Mouse (Mus musculus): ENCODE measurements around the gene Cnr2. TPM values are rescaled to one million over a fixed set of nuclear protein-coding genes. Genes with fewer than 3 reads are reported as not detected.

Cnr2 gene
- polyA plus RNA-seq, 1 experiment from 2014 or later: 0.08 TPM

GRCm38 (mm10) chr4:135913433-135913832 is 18.2 kb downstream of the Cnr2 start:
- WGBS: 80% methylated on average over 4 of the region's 4 CpGs
- Histone ChIP-seq H3K27ac (replicated peaks) (no peak overlapping the region), H3K36me3 (no peaks in the 10 kb centered on the region), H3K4me3 (no peak overlapping the region), H3K27me3 (no peaks in the 10 kb centered on the region), H3K9me3 (no peaks in the 10 kb centered on the region), H3K4me2 (replicated peaks) (no peak overlapping the region), H3K9ac (replicated peaks) (no peak overlapping the region), H3K4me1 (no peaks in the 10 kb centered on the region)
- ATAC-seq (replicated peaks): no peak

- Histone ChIP-seq H3K27ac (replicated peaks) (no peak overlapping the region), H3K36me3 (peaks cover 5% of the 10 kb centered on the region; the same call in 1 of the 2 replicates), H3K4me1 (peaks cover 10% of the 10 kb centered on the region), H3K9me3 (no peaks in the 10 kb centered on the region), H3K27me3 (no peaks in the 10 kb centered on the region), H3K4me2 (replicated peaks) (no peak overlapping the region), H3K9ac (replicated peaks) (no peak overlapping the region), H3K4me3 (no peak overlapping the region)
- no peak for ATAC-seq (replicated peaks)
- WGBS: 94% methylated on average over 13 of the region's 13 CpGs
Measured at GRCm38 (mm10) chr4:135918635-135919279, 23.6 kb downstream of the Cnr2 start.

GRCm38 (mm10) chr4:135919280-135919639 is 24.1 kb downstream of the Cnr2 start:
- 92% methylated on average over 3 of the region's 3 CpGs for WGBS
- Histone ChIP-seq H3K4me2 (replicated peaks) (no peak overlapping the region), H3K9ac (replicated peaks) (no peak overlapping the region), H3K9me3 (no peaks in the 10 kb centered on the region), H3K4me3 (no peak overlapping the region), H3K4me1 (peaks cover 10% of the 10 kb centered on the region), H3K36me3 (peaks cover 5% of the 10 kb centered on the region; the same call in 1 of the 2 replicates), H3K27ac (replicated peaks) (no peak overlapping the region), H3K27me3 (no peaks in the 10 kb centered on the region)
- no peak for ATAC-seq (replicated peaks)

GRCm38 (mm10) chr4:135920304-135921241 is 25.4 kb downstream of the Cnr2 start, which contains the start of gene Fuca1:
Gene Fuca1, plus strand, starts transcription at chr4:135920735.
- H3K9ac ChIP-seq (replicated peaks): peak within 1 kb of the TSS; percentile 85
- peaks cover 6% of the 10 kb centered on the region; the same call in 1 of the 2 replicates for H3K36me3 ChIP-seq
- no peaks in the 10 kb centered on the region for H3K9me3 ChIP-seq
- peak; percentile 99 for ATAC-seq (replicated peaks)
- peak within 1 kb of the TSS; percentile 90 for H3K4me2 ChIP-seq (replicated peaks)
- H3K4me1 ChIP-seq: peaks cover 10% of the 10 kb centered on the region
- 2% methylated on average over 60 of the region's 60 CpGs for WGBS
- peak within 1 kb of the TSS; percentile 91 for H3K4me3 ChIP-seq
- peak within 1 kb of the TSS; percentile 86 for H3K27ac ChIP-seq (replicated peaks)
- H3K27me3 ChIP-seq: no peaks in the 10 kb centered on the region

- peak overlapping the region; percentile 90 for H3K4me2 ChIP-seq (replicated peaks)
- peaks cover 10% of the 10 kb centered on the region for H3K4me1 ChIP-seq
- peak overlapping the region; percentile 86 for H3K27ac ChIP-seq (replicated peaks)
- peak overlapping the region; percentile 85 for H3K9ac ChIP-seq (replicated peaks)
- 6% methylated on average over 26 of the region's 26 CpGs for WGBS
- H3K9me3 ChIP-seq: no peaks in the 10 kb centered on the region
- H3K4me3 ChIP-seq: peak overlapping the region; percentile 91
- peaks cover 11% of the 10 kb centered on the region; the same call in 1 of the 2 replicates for H3K36me3 ChIP-seq
- ATAC-seq (replicated peaks): no peak
- no peaks in the 10 kb centered on the region for H3K27me3 ChIP-seq
Measured at GRCm38 (mm10) chr4:135921257-135922120, 26.3 kb downstream of the Cnr2 start.

GRCm38 (mm10) chr4:135922190-135922589 is 27.0 kb downstream of the Cnr2 start:
- WGBS: 78% methylated on average over 1 of the region's 1 CpGs
- H3K9ac ChIP-seq (replicated peaks): no peak overlapping the region

DNA sequence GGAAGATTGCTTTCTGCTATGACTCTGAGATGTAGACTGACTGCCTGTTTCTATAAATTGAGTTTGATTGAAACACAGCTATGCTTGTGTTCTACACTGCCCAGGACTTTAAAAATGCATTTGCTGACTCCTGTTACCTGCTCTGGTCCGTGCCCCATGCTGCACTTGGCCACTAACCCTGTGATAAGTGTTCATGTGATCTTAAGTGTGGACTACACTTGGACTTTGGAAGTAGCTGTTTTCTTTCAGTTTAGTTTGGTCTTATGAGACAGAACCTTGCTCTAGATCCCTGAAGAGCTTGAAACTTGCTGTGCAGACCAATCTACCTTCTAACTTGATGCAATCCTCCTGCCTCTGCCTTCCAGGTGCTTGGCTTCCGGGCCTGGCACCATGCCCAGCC is 29.2 kb downstream of the Cnr2 start:
- Histone ChIP-seq H3K9ac (replicated peaks) (no peak overlapping the region), H3K36me3 (peaks cover 17% of the 10 kb centered on the region; the same call in 1 of the 2 replicates), H3K4me2 (replicated peaks) (no peak overlapping the region), H3K27me3 (no peaks in the 10 kb centered on the region), H3K9me3 (no peaks in the 10 kb centered on the region), H3K4me3 (no peak overlapping the region), H3K4me1 (peaks cover 10% of the 10 kb centered on the region), H3K27ac (replicated peaks) (no peak overlapping the region)
- ATAC-seq (replicated peaks): no peak
- whole genome bisulfite sequencing: 93% methylated on average over 2 of the region's 2 CpGs

More at GRCm38 (mm10) chr4:135922190-135922589, 27.0 kb downstream of the Cnr2 start:
- Histone ChIP-seq H3K9me3 (no peaks in the 10 kb centered on the region), H3K4me3 (0 out of 2 replicates have a peak overlapping the region, but pooled peaks have one; percentile 91), H3K4me2 (replicated peaks) (peak overlapping the region; percentile 90), H3K27ac (replicated peaks) (no peak overlapping the region), H3K4me1 (peaks cover 10% of the 10 kb centered on the region), H3K27me3 (no peaks in the 10 kb centered on the region), H3K36me3 (peaks cover 17% of the 10 kb centered on the region; the same call in 1 of the 2 replicates)
- ATAC-seq (replicated peaks): no peak

GRCm38 (mm10) chr4:135925341-135925740 is 30.1 kb downstream of the Cnr2 start:
- Histone ChIP-seq H3K36me3 (peaks cover 17% of the 10 kb centered on the region; the same call in 1 of the 2 replicates), H3K9me3 (no peaks in the 10 kb centered on the region), H3K27me3 (no peaks in the 10 kb centered on the region), H3K4me2 (replicated peaks) (no peak overlapping the region), H3K4me3 (no peak overlapping the region), H3K4me1 (peaks cover 10% of the 10 kb centered on the region), H3K9ac (replicated peaks) (no peak overlapping the region), H3K27ac (replicated peaks) (no peak overlapping the region)
- ATAC-seq (replicated peaks): no peak
- WGBS: 77% methylated on average over 5 of the region's 5 CpGs

- H3K27ac ChIP-seq (replicated peaks): no peak overlapping the region
- ATAC-seq (replicated peaks): no peak
- H3K9ac ChIP-seq (replicated peaks): no peak overlapping the region
- WGBS: 87% methylated on average over 10 of the region's 10 CpGs
- no peaks in the 10 kb centered on the region for H3K9me3 ChIP-seq
- H3K4me2 ChIP-seq (replicated peaks): no peak overlapping the region
- no peak overlapping the region for H3K4me3 ChIP-seq
- no peaks in the 10 kb centered on the region for H3K27me3 ChIP-seq
- peaks cover 17% of the 10 kb centered on the region; the same call in 1 of the 2 replicates for H3K36me3 ChIP-seq
- peaks cover 9% of the 10 kb centered on the region for H3K4me1 ChIP-seq
Measured at GRCm38 (mm10) chr4:135926195-135926808, 31.1 kb downstream of the Cnr2 start.

GRCm38 (mm10) chr4:135926861-135927260 is 31.7 kb downstream of the Cnr2 start:
- Histone ChIP-seq H3K27ac (replicated peaks) (no peak overlapping the region), H3K4me2 (replicated peaks) (no peak overlapping the region), H3K27me3 (no peaks in the 10 kb centered on the region), H3K9ac (replicated peaks) (no peak overlapping the region), H3K9me3 (no peaks in the 10 kb centered on the region), H3K4me3 (no peak overlapping the region), H3K36me3 (peaks cover 17% of the 10 kb centered on the region; the same call in 1 of the 2 replicates), H3K4me1 (peaks cover 4% of the 10 kb centered on the region)
- WGBS: 95% methylated on average over 3 of the region's 3 CpGs
- no peak for ATAC-seq (replicated peaks)

GRCm38 (mm10) chr4:135928376-135928775 is 33.2 kb downstream of the Cnr2 start:
- no peak overlapping the region for H3K9ac ChIP-seq (replicated peaks)
- H3K9me3 ChIP-seq: no peaks in the 10 kb centered on the region
- ATAC-seq (replicated peaks): no peak
- 80% methylated on average over 9 of the region's 9 CpGs for WGBS
- H3K27ac ChIP-seq (replicated peaks): no peak overlapping the region
- no peaks in the 10 kb centered on the region for H3K27me3 ChIP-seq
- H3K36me3 ChIP-seq: peaks cover 20% of the 10 kb centered on the region
- no peaks in the 10 kb centered on the region; the same call in 1 of the 2 replicates for H3K4me1 ChIP-seq
- no peak overlapping the region for H3K4me3 ChIP-seq
- no peak overlapping the region for H3K4me2 ChIP-seq (replicated peaks)

All from forebrain, embryonic 15.5 days (tissue).